Comparison of ENCODE assay signal across 9 mouse cellular contexts in genomic region chr10:3307752-3308151, GRCm38 (mm10). TPM values are rescaled to one million over a fixed set of nuclear protein-coding genes. Genes with fewer than 3 reads are reported as not detected.
A peak's percentile ranks its signal among the peaks of the same experiment; 100 is the strongest.
DNase-seq lines count a peak whose midpoint lies in the region; ATAC-seq lines count a peak whose summit lies in the region.
"Had no signal": no experiment of that assay in that cellular context is flagged by ENCODE, and none has a peak within 500 bp of the region (broad histone marks: within the 10 kb centered on the region; RNA-seq: fewer than 3 reads in every experiment).

No protein-coding gene starts in this region.

- H3K4me1 ChIP-seq in forebrain, embryonic 13.5 days: no peaks in the 10 kb centered on the region
- no peaks in the 10 kb centered on the region for H3K4me1 ChIP-seq in forebrain, embryonic 12.5 days

- WGBS in forebrain, embryonic 13.5 days: 77% methylated on average over 2 of the region's 2 CpGs
- 84% methylated on average over 2 of the region's 2 CpGs for WGBS in forebrain, embryonic 12.5 days

- no peak overlapping the region for H3K4me3 ChIP-seq in forebrain, embryonic 13.5 days
- no peak overlapping the region for H3K4me3 ChIP-seq in forebrain, embryonic 12.5 days (replicated peaks)

- no peak overlapping the region for H3K4me2 ChIP-seq in forebrain, embryonic 13.5 days
- no peak overlapping the region for H3K4me2 ChIP-seq in forebrain, embryonic 12.5 days

- peaks cover 12% of the 10 kb centered on the region; the same call in 1 of the 2 replicates for H3K9me3 ChIP-seq in forebrain, embryonic 13.5 days (replicated peaks)
- 0 out of 2 replicates have a peak, but pooled peaks cover 3% of the 10 kb centered on the region for H3K9me3 ChIP-seq in forebrain, embryonic 12.5 days

- H3K27ac ChIP-seq in forebrain, embryonic 13.5 days: no peak overlapping the region
- no peak overlapping the region for H3K27ac ChIP-seq in forebrain, embryonic 12.5 days

- peak; percentile 61; the same call in 1 of the 2 replicates for ATAC-seq in forebrain, embryonic 13.5 days
- ATAC-seq in forebrain, embryonic 12.5 days (ENCODE audit: low FRiP score): no peak

- no peaks in the 10 kb centered on the region for H3K36me3 ChIP-seq in forebrain, embryonic 13.5 days (ENCODE audit: poor library complexity, severe bottlenecking)
- H3K36me3 ChIP-seq in forebrain, embryonic 12.5 days (replicated peaks): no peaks in the 10 kb centered on the region

- H3K27me3 ChIP-seq in forebrain, embryonic 13.5 days: no peaks in the 10 kb centered on the region
- no peaks in the 10 kb centered on the region for H3K27me3 ChIP-seq in forebrain, embryonic 12.5 days

- intact Hi-C loops in gastrocnemius, postnatal 36 days (cut with DNase I): no loop called here

- DNase-seq in urinary bladder, postnatal 14 days (ENCODE audit: low spot score): peak; percentile 5
- no peak for DNase-seq in urinary bladder, postnatal 36 days (ENCODE audit: low spot score in 2 of 2)
- DNase-seq in layer of hippocampus, adult 9-10 months (ENCODE audit: low spot score): peak; percentile 54
- no peak for DNase-seq in gastrocnemius, postnatal 36 days
- no peak for DNase-seq in embryo, embryonic 10.5 days (ENCODE audit: low spot score)
- no peak for DNase-seq in urinary bladder, postnatal 4 days (ENCODE audit: low spot score in 2 of 2)

- H3K9ac ChIP-seq in forebrain, embryonic 13.5 days: no peak overlapping the region
- H3K9ac ChIP-seq in forebrain, embryonic 12.5 days: no peak overlapping the region

RNA-seq across cellular contexts. Expression of gene H60c, which starts 40.2 kb away (rescaled TPM):
- not detected in 2 replicates for polyA plus RNA-seq in forebrain, embryonic 13.5 days (2015; fragmentation: Nextera tagmentation; extraction: Ambion mirVana)
- not detected in 2 replicates for polyA plus RNA-seq in forebrain, embryonic 12.5 days (2016; fragmentation: Nextera tagmentation; extraction: Ambion mirVana)
- not detected for total RNA-seq in gastrocnemius, postnatal 36 days (2021)
- total RNA-seq: layer of hippocampus, postnatal 25 days had no signal

RNA-seq across cellular contexts. Expression of gene Ppp1r14c, which starts 58.1 kb away (rescaled TPM):
- polyA plus RNA-seq in forebrain, embryonic 13.5 days (2015; fragmentation: Nextera tagmentation; extraction: Ambion mirVana): 22.2 and 26.1 TPM in 2 replicates
- polyA plus RNA-seq in forebrain, embryonic 12.5 days (2016; fragmentation: Nextera tagmentation; extraction: Ambion mirVana): 7.4 and 8.0 TPM in 2 replicates
- total RNA-seq in gastrocnemius, postnatal 36 days (2021): 10 to 100 TPM; 72.2 to 87.7 TPM

Comparison
In these comparisons a context has a peak if more than half of its experiments do, and no peak if none do; other contexts are left out.
1. DNase-seq: peak in urinary bladder, postnatal 14 days (single experiment) and layer of hippocampus, adult 9-10 months (single experiment); none in urinary bladder, postnatal 36 days (0 of 2), gastrocnemius, postnatal 36 days (0 of 2), embryo, embryonic 10.5 days (single experiment) and urinary bladder, postnatal 4 days (0 of 2).